Mouse (Mus musculus) olfactory bulb, adult 2 months (tissue): Measurements from ENCODE around the gene Stmn1. TPM values are rescaled to one million over a fixed set of nuclear protein-coding genes. Genes with fewer than 3 reads are reported as not detected.

Experiments
- H3K27ac ChIP-seq: fragments of 200-500 bp; 2 replicates; pipeline ENCODE4 v1.5.1; 2012; ENCODE audit warnings: low read depth, low read length; ENCODE audit not compliant: insufficient read depth
- H3K4me1 ChIP-seq: fragments of 200-500 bp; 2 replicates; pipeline ENCODE4 v1.6.1; 2012; ENCODE audit warnings: low read length; ENCODE audit not compliant: control insufficient read depth, insufficient read depth
- H3K4me3 ChIP-seq: fragments of 200-500 bp; 2 replicates; pipeline ENCODE4 v1.5.1; 2012; ENCODE audit warnings: mild to moderate bottlenecking, low read depth, low read length, moderate library complexity; ENCODE audit not compliant: insufficient read depth
- CTCF ChIP-seq: fragments of 200-500 bp; IDR thresholded peaks from 2 replicates; pipeline ENCODE4 v1.5.1; 2012; ENCODE audit warnings: low read depth, mild to moderate bottlenecking, low read length, moderate library complexity; ENCODE audit not compliant: insufficient read depth
- POLR2A ChIP-seq: fragments of 200-500 bp; IDR thresholded peaks from 2 replicates; pipeline ENCODE4 v1.6.1; 2012; ENCODE audit warnings: mild to moderate bottlenecking, low read depth, low read length, moderate library complexity; ENCODE audit not compliant: insufficient read depth
- WGBS: fragments of 180-500 bp; shearing (Covaris S2); methylation state at CpG from one replicate; pipeline ENCODE4 v1.1.7; 2018; 5-methylcytosine and 5-hydroxymethylcytosine counted together
- polyA plus RNA-seq: library from polyadenylated mRNA; stranded (reverse); fragments of >200 nt; gene quantifications from 2 replicates; pipeline ENCODE4 v1.2.4, GENCODE M21; 2012; ENCODE audit warnings: low replicate concordance; ENCODE audit not compliant: missing spikeins, insufficient read depth, insufficient read length

Gene Stmn1
- 402 and 593 TPM in 2 replicates for polyA plus RNA-seq

GRCm38 (mm10) chr4:134468215-134468575 lies at the start of gene Stmn1:
Gene Stmn1 (plus strand): TSS chr4:134468320.
- Histone ChIP-seq H3K27ac (peak within 1 kb of the TSS; percentile 52), H3K4me1 (peaks cover 14% of the 10 kb centered on the region), H3K4me3 (peak within 1 kb of the TSS; percentile 62)
- WGBS: under 1% methylated on average over 30 of the region's 31 CpGs
- no peak for TF ChIP-seq CTCF
- peak; percentile 98 for TF ChIP-seq POLR2A

DNA sequence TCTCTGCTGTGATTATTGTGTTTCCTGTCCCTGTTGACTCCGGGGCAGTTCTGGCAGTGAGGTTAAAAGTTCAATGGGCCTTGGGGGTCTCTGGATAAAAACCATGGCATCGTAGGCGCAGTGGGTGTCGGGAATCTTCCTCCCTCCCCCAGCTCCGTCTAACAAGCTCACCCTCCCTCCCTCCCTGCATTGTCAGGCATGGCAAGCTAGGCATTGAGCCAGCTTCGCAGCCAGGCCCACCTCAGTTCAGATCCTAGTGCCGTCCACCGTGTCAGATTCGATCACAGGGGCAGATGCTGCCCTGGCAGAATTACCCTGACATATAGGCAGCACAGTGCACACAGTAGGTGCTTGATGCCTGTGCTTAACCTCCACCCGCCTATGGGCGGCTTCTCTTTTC lies 46.1 kb upstream of the Stmn1 start:
- TF ChIP-seq CTCF (no peak), POLR2A (no peak)
- Histone ChIP-seq H3K27ac (no peak overlapping the region), H3K4me1 (peaks cover 17% of the 10 kb centered on the region), H3K4me3 (no peak overlapping the region)
- 44% methylated on average over 11 of the region's 11 CpGs for WGBS

DNA sequence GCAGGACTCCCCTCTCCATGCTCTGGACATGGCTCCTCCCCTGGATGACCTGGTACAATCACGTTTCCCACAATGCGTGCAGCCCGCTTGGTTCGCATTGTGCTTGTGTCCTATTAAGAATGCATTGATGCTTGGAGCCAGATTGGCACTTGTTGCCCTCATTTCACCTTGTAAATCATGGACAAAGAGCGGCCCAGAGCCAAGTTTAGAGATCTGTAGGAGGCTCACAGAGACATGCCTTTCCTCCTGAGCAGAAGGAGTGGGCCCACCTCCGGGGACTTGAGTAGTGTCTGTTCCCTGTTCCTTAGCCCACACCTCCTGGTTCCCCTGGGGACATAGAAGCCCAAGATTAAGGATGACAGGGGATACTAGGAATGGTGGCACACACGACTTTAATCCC lies 44.2 kb upstream of the Stmn1 start:
- Histone ChIP-seq H3K27ac (no peak overlapping the region), H3K4me3 (no peak overlapping the region), H3K4me1 (peaks cover 9% of the 10 kb centered on the region)
- no peak for TF ChIP-seq POLR2A
- no peak for TF ChIP-seq CTCF
- WGBS: 87% methylated on average over 7 of the region's 7 CpGs

DNA sequence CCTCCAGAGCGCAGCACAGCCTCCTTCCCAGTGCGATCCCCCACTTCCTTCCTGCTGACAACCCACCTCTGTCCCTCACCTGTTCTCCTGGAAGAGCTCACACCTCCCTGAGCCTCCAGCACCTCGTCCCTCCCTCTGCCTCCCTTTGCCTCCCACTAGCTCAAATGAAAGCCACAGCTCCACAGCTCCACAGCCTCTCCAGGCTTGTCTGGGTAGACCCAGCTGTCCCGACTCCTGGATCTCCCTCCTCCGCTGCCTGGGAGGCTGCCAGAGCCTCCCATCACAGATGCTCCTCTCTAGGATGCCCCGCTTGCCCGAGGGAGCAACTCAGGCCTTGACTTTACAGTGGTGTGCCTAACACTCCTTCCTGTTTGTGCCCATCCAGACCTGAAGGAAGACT lies 43.0 kb upstream of the Stmn1 start:
- TF ChIP-seq CTCF (no peak), POLR2A (no peak)
- Histone ChIP-seq H3K4me3 (no peak overlapping the region), H3K27ac (peak overlapping the region; percentile 17; the same call in 1 of the 2 replicates), H3K4me1 (peaks cover 14% of the 10 kb centered on the region)
- 47% methylated on average over 7 of the region's 7 CpGs for WGBS

DNA sequence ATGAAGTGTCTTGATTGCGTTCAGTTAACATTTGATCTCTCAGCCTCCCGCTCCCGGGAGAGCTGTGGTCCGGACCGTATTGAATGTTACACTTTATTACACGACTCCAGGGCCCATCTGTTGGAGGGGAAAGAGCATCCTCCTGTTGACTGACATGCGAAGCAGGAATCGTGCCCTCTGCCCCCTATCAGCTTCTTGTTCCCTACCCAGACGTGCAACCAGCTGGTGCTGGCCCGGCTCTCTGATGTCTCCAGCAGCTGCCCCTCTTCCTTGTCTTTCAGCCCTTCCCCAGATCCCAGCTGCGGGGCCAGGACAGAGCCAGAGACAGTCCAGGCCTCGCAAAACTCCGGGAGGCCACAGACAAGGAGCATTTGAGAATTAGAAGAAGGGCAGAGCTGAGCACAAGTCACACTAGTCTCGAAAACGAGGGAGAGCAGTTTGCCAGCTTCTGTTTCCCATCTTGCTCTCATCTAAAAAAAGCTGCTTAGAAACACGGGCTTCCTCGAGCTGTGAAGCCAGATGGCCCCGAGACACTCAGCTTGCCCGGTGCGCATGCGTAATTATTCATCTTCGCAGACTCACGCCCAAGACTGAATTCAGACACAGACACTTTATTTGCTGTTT lies 37.6 kb upstream of the Stmn1 start:
- Histone ChIP-seq H3K27ac (peak overlapping the region; percentile 95), H3K4me3 (no peak overlapping the region), H3K4me1 (peaks cover 17% of the 10 kb centered on the region)
- WGBS: 20% methylated on average over 23 of the region's 23 CpGs
- TF ChIP-seq POLR2A: no peak
- no peak for TF ChIP-seq CTCF

- H3K4me3 ChIP-seq: no peak overlapping the region
- WGBS: 67% methylated on average over 15 of the region's 15 CpGs
- H3K4me1 ChIP-seq: peaks cover 17% of the 10 kb centered on the region
- no peak for TF ChIP-seq POLR2A
- no peak for TF ChIP-seq CTCF
- no peak overlapping the region for H3K27ac ChIP-seq
Measured at GRCm38 (mm10) chr4:134432686-134433360, 35.3 kb upstream of the Stmn1 start.

DNA sequence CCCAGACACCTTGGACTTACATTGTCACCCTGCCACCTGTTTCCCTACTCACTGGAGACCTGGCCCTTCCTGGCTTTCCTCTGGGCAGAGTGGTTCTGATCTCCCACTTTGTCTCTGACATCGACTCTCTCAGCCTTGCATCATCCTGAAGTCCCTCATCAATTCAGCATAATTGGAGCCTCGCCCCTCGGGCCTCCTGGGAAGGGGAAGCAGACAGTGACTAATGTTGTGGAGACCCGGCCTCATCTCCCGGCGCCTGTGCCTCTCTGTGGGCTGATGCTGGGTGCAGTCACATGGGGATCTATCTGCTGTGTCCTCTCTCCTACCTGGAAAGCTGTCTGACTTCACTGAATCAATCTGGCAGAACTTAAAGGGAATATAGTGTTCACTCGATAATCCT lies 31.9 kb upstream of the Stmn1 start:
- 71% methylated on average over 7 of the region's 7 CpGs for WGBS
- no peak for TF ChIP-seq CTCF
- no peak for TF ChIP-seq POLR2A
- Histone ChIP-seq H3K27ac (no peak overlapping the region), H3K4me1 (peaks cover 10% of the 10 kb centered on the region), H3K4me3 (no peak overlapping the region)

- Histone ChIP-seq H3K4me3 (no peak overlapping the region), H3K27ac (no peak overlapping the region), H3K4me1 (peaks cover 6% of the 10 kb centered on the region)
- 86% methylated on average over 10 of the region's 10 CpGs for WGBS
- TF ChIP-seq POLR2A (no peak), CTCF (no peak)
Measured at GRCm38 (mm10) chr4:134436659-134437058, 31.5 kb upstream of the Stmn1 start.

GRCm38 (mm10) chr4:134439119-134439518 lies 29.0 kb upstream of the Stmn1 start:
- Histone ChIP-seq H3K4me1 (peaks cover 6% of the 10 kb centered on the region), H3K27ac (no peak overlapping the region), H3K4me3 (no peak overlapping the region)
- no peak for TF ChIP-seq POLR2A
- TF ChIP-seq CTCF: no peak
- WGBS: 62% methylated on average over 3 of the region's 3 CpGs
